ENCODE assay signal across 8 mouse cellular contexts in genomic region chr7:138840594-138841021, GRCm38 (mm10). TPM values are rescaled to one million over a fixed set of nuclear protein-coding genes. Genes with fewer than 3 reads are reported as not detected.
DNase-seq lines count a peak whose midpoint lies in the region; ATAC-seq and TF ChIP-seq lines count a peak whose summit lies in the region.

No protein-coding gene starts in this region.

- H3K4me1 ChIP-seq in MEL (ENCODE audit: control insufficient read depth in 1 of 2, insufficient read depth in 2 of 2, low read length in 2 of 2): peaks cover 0 to 15% of the 10 kb centered on the region in 2 experiments; a peak in 2 of 4 replicates
- H3K4me1 ChIP-seq in forebrain, embryonic 11.5 days (replicated peaks; ENCODE audit: control insufficient read depth, insufficient read depth, low read length): peaks cover 8% of the 10 kb centered on the region
- H3K4me1 ChIP-seq in lung, postnatal 0 days (ENCODE audit: insufficient read depth, low read depth, low read length): peaks cover 14% of the 10 kb centered on the region

- no peak overlapping the region for H3K9ac ChIP-seq in MEL (ENCODE audit: control insufficient read depth, low read depth, low read length, poor library complexity, severe bottlenecking)
- H3K9ac ChIP-seq in forebrain, embryonic 11.5 days (ENCODE audit: low read length): no peak overlapping the region
- no peak overlapping the region for H3K9ac ChIP-seq in lung, postnatal 0 days (replicated peaks; ENCODE audit: low read depth)

- no peak for TF ChIP-seq EP300 in MEL (IDR thresholded peaks at IDR 0.05; ENCODE audit: low read depth in 1 of 2, low read length in 2 of 2)
- no peak for TF ChIP-seq EP300 in lung, postnatal 0 days (IDR thresholded peaks at IDR 0.05)

- peak; percentile 76 for TF ChIP-seq RAD21 in MEL (IDR thresholded peaks at IDR 0.05; ENCODE audit: low read depth, low read length)

- H3K27me3 ChIP-seq in MEL (ENCODE audit: control insufficient read depth in 1 of 2, insufficient read depth in 2 of 2, low read length in 2 of 2): no peaks in the 10 kb centered on the region
- no peaks in the 10 kb centered on the region for H3K27me3 ChIP-seq in forebrain, embryonic 11.5 days (ENCODE audit: control insufficient read depth, insufficient read depth, low read length)
- no peaks in the 10 kb centered on the region for H3K27me3 ChIP-seq in lung, postnatal 0 days (replicated peaks; ENCODE audit: insufficient read depth, low read length)

- peak; percentile 72 for DNase-seq in MEL (ENCODE audit: low read depth, low spot score)
- peak; percentile 39 for DNase-seq in c-Kit-negative CD71-positive TER-119-positive erythroid progenitor cells, embryonic 14.5 days (ENCODE audit: low read depth, low spot score)
- DNase-seq in forebrain, embryonic 11.5 days (ENCODE audit: low spot score): peak; percentile 86
- DNase-seq in heart, postnatal 25 days (ENCODE audit: low spot score): peak; percentile 36
- peak; percentile 80 to 87 for DNase-seq in layer of hippocampus, adult 2 months (ENCODE audit: low spot score in 2 of 2)
- DNase-seq in lung, postnatal 0 days (ENCODE audit: low spot score): peak; percentile 82
- peak; percentile 80 for DNase-seq in right cerebral cortex, postnatal 14 days
- DNase-seq in yolk sac, embryonic 10.5 days (ENCODE audit: low spot score): peak; percentile 74

- H3K36me3 ChIP-seq in MEL (ENCODE audit: control insufficient read depth in 1 of 2, insufficient read depth in 2 of 2, low read length in 2 of 2): peaks cover 0 to 12% of the 10 kb centered on the region in 2 experiments; a peak in 2 of 4 replicates
- H3K36me3 ChIP-seq in forebrain, embryonic 11.5 days (ENCODE audit: control insufficient read depth, insufficient read depth, low read length): no peaks in the 10 kb centered on the region
- 0 out of 2 replicates have a peak, but pooled peaks cover 4% of the 10 kb centered on the region for H3K36me3 ChIP-seq in lung, postnatal 0 days (ENCODE audit: insufficient read depth, low read length)

- no peak overlapping the region for H3K4me2 ChIP-seq in forebrain, embryonic 11.5 days (ENCODE audit: low read depth, low read length, severe bottlenecking)
- no peak overlapping the region for H3K4me2 ChIP-seq in lung, postnatal 0 days (replicated peaks; ENCODE audit: low read depth, low read length)

- H3K4me3 ChIP-seq in MEL (ENCODE audit: control insufficient read depth in 1 of 2, insufficient read depth in 1 of 2, low read depth in 2 of 2, low read length in 2 of 2): no peak overlapping the region
- no peak overlapping the region for H3K4me3 ChIP-seq in forebrain, embryonic 11.5 days (ENCODE audit: low read depth, low read length)
- no peak overlapping the region for H3K4me3 ChIP-seq in layer of hippocampus, adult 2 months
- no peak overlapping the region for H3K4me3 ChIP-seq in lung, postnatal 0 days (ENCODE audit: low read depth, low read length)

- TF ChIP-seq POLR2A in MEL (IDR thresholded peaks at IDR 0.05; ENCODE audit: control insufficient read depth in 1 of 2, insufficient read depth in 1 of 2, low read depth in 1 of 2, low read length in 2 of 2, poor library complexity in 1 of 2): no peak

- intact Hi-C loops in heart, postnatal 25 days (cut with DNase I): loop anchor here (1.0 to 10.0 kb wide), 2 partner anchors 83 to 374 kb away; partner anchors contain the start of genes Lrrc27 and Stk32c

- 0 out of 2 replicates have a peak, but pooled peaks have one; percentile 16 for ATAC-seq in forebrain, embryonic 11.5 days (replicated peaks; ENCODE audit: low FRiP score)
- peak; percentile 36; the same call in 1 of the 2 replicates for ATAC-seq in lung, postnatal 0 days

- TF ChIP-seq CTCF in MEL (IDR thresholded peaks at IDR 0.05 in 2 of 3, conservative IDR thresholded peaks at IDR 0.05 in 1 of 3; ENCODE audit: control insufficient read depth in 1 of 3, insufficient read depth in 1 of 3, low read depth in 2 of 3, low read length in 3 of 3, poor library complexity in 1 of 3, severe bottlenecking in 1 of 3): peak; percentile 63 to 83 (median 76)
- peak; percentile 82 for TF ChIP-seq CTCF in layer of hippocampus, adult 2 months (conservative IDR thresholded peaks at IDR 0.05)
- TF ChIP-seq CTCF in lung, postnatal 0 days (IDR thresholded peaks at IDR 0.05): peak; percentile 85

- H3K9me3 ChIP-seq in MEL (replicated peaks; ENCODE audit: insufficient read depth, low read length): no peaks in the 10 kb centered on the region
- H3K9me3 ChIP-seq in forebrain, embryonic 11.5 days (ENCODE audit: control insufficient read depth, low read length): no peaks in the 10 kb centered on the region
- no peaks in the 10 kb centered on the region for H3K9me3 ChIP-seq in lung, postnatal 0 days (ENCODE audit: low read length)

- no peak overlapping the region for H3K27ac ChIP-seq in MEL (ENCODE audit: control insufficient read depth, low read depth, low read length)
- H3K27ac ChIP-seq in forebrain, embryonic 11.5 days (ENCODE audit: low read depth, low read length): no peak overlapping the region
- no peak overlapping the region for H3K27ac ChIP-seq in layer of hippocampus, adult 2 months
- H3K27ac ChIP-seq in lung, postnatal 0 days (ENCODE audit: low read length): no peak overlapping the region

- H3K79me2 ChIP-seq in MEL (ENCODE audit: control insufficient read depth, insufficient read depth, low read length, poor library complexity): no peaks in the 10 kb centered on the region; the same call in 1 of the 2 replicates

- 48% methylated on average over 4 of the region's 4 CpGs for WGBS in forebrain, embryonic 11.5 days
- 50% methylated on average over 4 of the region's 4 CpGs for WGBS in lung, postnatal 0 days

TF ChIP-seq in MEL, 35 proteins besides CTCF, POLR2A, EP300 and RAD21:
- TF ChIP-seq E2F4 (IDR thresholded peaks at IDR 0.05; ENCODE audit: borderline replicate concordance, low read depth, low read length) (no peak), MYC (IDR thresholded peaks at IDR 0.05; ENCODE audit: low read depth, low read length) (peak; percentile 81), MXI1 (IDR thresholded peaks at IDR 0.05; ENCODE audit: low read depth, low read length) (no peak), CHD2 (IDR thresholded peaks at IDR 0.05; ENCODE audit: low read length) (no peak), ZC3H11A (IDR thresholded peaks at IDR 0.05; ENCODE audit: low read depth, low read length) (peak; percentile 44; the same call in 1 of the 2 replicates), HCFC1 (IDR thresholded peaks at IDR 0.05; ENCODE audit: low read depth, low read length) (no peak), SMC3 (IDR thresholded peaks at IDR 0.05; ENCODE audit: low read depth, low read length) (peak; percentile 66), USF1 (IDR thresholded peaks at IDR 0.05; ENCODE audit: low read depth, low read length) (no peak), MAX (IDR thresholded peaks at IDR 0.05; ENCODE audit: low read length) (peak; percentile 66)

RNA-seq across cellular contexts. Expression of gene Ppp2r2d, which starts 5.3 kb away (rescaled TPM):
- total RNA-seq in MEL (2012; rRNA removed): 29.8 and 30.9 TPM in 2 replicates
- 10 to 100 TPM in 1 of 2 experiments, not detected in 1; 46.6 TPM for polyA plus RNA-seq in MEL (2012; ENCODE audit: insufficient read depth in 1 of 2, insufficient read length in 2 of 2, low read depth in 1 of 2, low replicate concordance in 2 of 2, missing spikeins in 1 of 2)
- 72.9 and 73.9 TPM in 2 replicates for polyA plus RNA-seq in forebrain, embryonic 11.5 days (2014; fragmentation: Nextera tagmentation; extraction: Ambion mirVana)
- total RNA-seq in heart, postnatal 25 days (2021): 10 to 100 TPM; 36.8 to 40.9 TPM
- total RNA-seq in layer of hippocampus, adult 2 months (2021): 10 to 100 TPM; 62.2 to 62.8 TPM
- 28.0 and 29.5 TPM in 2 replicates for polyA plus RNA-seq in lung, postnatal 0 days (2015; fragmentation: Nextera tagmentation; extraction: Ambion mirVana)

RNA-seq across cellular contexts. Expression of gene Mapk1ip1, which starts 5.5 kb away (rescaled TPM):
- total RNA-seq in MEL (2012; rRNA removed): 2.1 and 2.8 TPM in 2 replicates
- 10 to 100 TPM in 1 of 2 experiments, not detected in 1; 12.4 TPM for polyA plus RNA-seq in MEL (2012; ENCODE audit: insufficient read depth in 1 of 2, insufficient read length in 2 of 2, low read depth in 1 of 2, low replicate concordance in 2 of 2, missing spikeins in 1 of 2)
- polyA plus RNA-seq in forebrain, embryonic 11.5 days (2014; fragmentation: Nextera tagmentation; extraction: Ambion mirVana): 13.0 and 14.7 TPM in 2 replicates
- 10 to 100 TPM; 14.8 to 17.5 TPM for total RNA-seq in heart, postnatal 25 days (2021)
- 10 to 100 TPM; 49.6 to 52.4 TPM for total RNA-seq in layer of hippocampus, adult 2 months (2021)
- polyA plus RNA-seq in lung, postnatal 0 days (2015; fragmentation: Nextera tagmentation; extraction: Ambion mirVana): 14.9 and 15.0 TPM in 2 replicates

Comparison
In these comparisons a context has a peak if more than half of its experiments do, and no peak if none do; other contexts are left out.
1. DNase-seq: peak in every context shown above with its lines; median percentile 86 in forebrain, embryonic 11.5 days; 84 in layer of hippocampus, adult 2 months; 82 in lung, postnatal 0 days; 80 in right cerebral cortex, postnatal 14 days; 74 in yolk sac, embryonic 10.5 days; 72 in MEL; 39 in c-Kit-negative CD71-positive TER-119-positive erythroid progenitor cells, embryonic 14.5 days; 36 in heart, postnatal 25 days.